Mouse (Mus musculus): ENCODE results near the gene Vps37d.

- TF ChIP-seq CTCF (IDR thresholded peaks at IDR 0.05; ENCODE audit: low read depth) (no peak), EP300 (optimal IDR thresholded peaks at IDR 0.05) (no peak)
Measured at GRCm38 (mm10) chr5:135048539-135048938, 29.5 kb downstream of the Vps37d start.
